Mouse (Mus musculus): Measurements from ENCODE around the gene Iqgap2. TPM values are rescaled to one million over a fixed set of nuclear protein-coding genes. Genes with fewer than 3 reads are reported as not detected.

Gene Iqgap2
- total and polyA plus RNA-seq, 3 experiments = 0.08 to 0.14 (median 0.11) TPM

DNA sequence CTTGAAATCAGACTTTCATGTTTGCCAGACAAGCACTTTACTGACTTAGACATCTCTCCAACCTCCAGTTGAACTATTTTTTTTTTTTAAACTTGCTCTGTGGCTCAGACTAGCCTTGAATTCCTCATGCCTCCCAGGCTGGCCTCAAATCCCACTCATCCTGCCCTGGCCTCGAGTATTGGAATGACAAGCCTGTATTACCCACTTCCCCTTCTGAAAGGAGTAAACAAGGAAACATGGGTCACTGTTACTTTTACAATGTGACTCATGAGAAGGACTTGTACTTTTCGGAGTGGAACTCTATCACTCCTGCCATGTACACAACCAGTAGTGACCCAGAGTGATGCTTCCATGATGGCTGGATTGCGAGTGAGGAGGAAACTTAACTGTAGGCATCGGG lies 3.6 kb downstream of the Iqgap2 start:
- no peaks in the 10 kb centered on the region for H3K36me3 ChIP-seq (replicated peaks in 1 of 2; ENCODE audit: control insufficient read depth in 1 of 2, insufficient read depth in 1 of 2, low read length in 1 of 2)
- no peak overlapping the region for H3K27ac ChIP-seq (ENCODE audit: insufficient read depth, low read depth)
- H3K4me3 ChIP-seq (replicated peaks in 1 of 3; ENCODE audit: low read depth in 2 of 3, low read length in 2 of 3, poor library complexity in 1 of 3) = no peak overlapping the region
- H3K4me2 ChIP-seq (ENCODE audit: insufficient read depth, low read depth, poor library complexity, severe bottlenecking) = no peak overlapping the region
- no peak overlapping the region for H3K9ac ChIP-seq (ENCODE audit: insufficient read depth, low read depth)
- in situ Hi-C loops (cut with MboI; ENCODE audit: low pct_ligation_motif_present, low pct_unique_long_range_greater_than_20kb, low sequenced_read_pairs) (no loop called here), dilution Hi-C loops (cut with MboI; ENCODE audit: extremely low pct_ligation_motif_present, extremely low pct_unique_long_range_greater_than_20kb, low sequenced_read_pairs) (no loop called here)
- H3K27me3 ChIP-seq (replicated peaks) = peaks cover 21% of the 10 kb centered on the region
- no peaks in the 10 kb centered on the region for H3K79me2 ChIP-seq (replicated peaks; ENCODE audit: control insufficient read depth, extremely low read depth, insufficient read depth, poor library complexity, severe bottlenecking)
- peaks cover 4 to 20% of the 10 kb centered on the region in 2 experiments; a peak in 3 of 4 replicates for H3K4me1 ChIP-seq (ENCODE audit: control insufficient read depth in 1 of 2, insufficient read depth in 2 of 2)
- no peaks in the 10 kb centered on the region for H3K9me3 ChIP-seq (replicated peaks; ENCODE audit: low read length)
- no peak for DNase-seq (ENCODE audit: extremely low read depth)
- no peak for TF ChIP-seq PAX5 (IDR thresholded peaks at IDR 0.05; ENCODE audit: low read length)
- no peak for TF ChIP-seq CTCF (conservative IDR thresholded peaks at IDR 0.05 in 1 of 2, IDR thresholded peaks at IDR 0.05 in 1 of 2; ENCODE audit: low read depth in 2 of 2, low read length in 2 of 2)
- no peak for TF ChIP-seq USF2 (conservative IDR thresholded peaks at IDR 0.05; ENCODE audit: low read depth, low read length)
- no peak for TF ChIP-seq KAT2A (IDR thresholded peaks at IDR 0.05; ENCODE audit: insufficient replicate concordance, low read length)
- no peak for TF ChIP-seq E2F4 (IDR thresholded peaks at IDR 0.05; ENCODE audit: insufficient replicate concordance, low read depth, low read length)
- TF ChIP-seq GABPA (IDR thresholded peaks at IDR 0.05; ENCODE audit: insufficient replicate concordance, low read depth, low read length) = no peak
- TF ChIP-seq MAZ (IDR thresholded peaks at IDR 0.05; ENCODE audit: low read depth, low read length) = no peak
- TF ChIP-seq POLR2A (IDR thresholded peaks at IDR 0.05; ENCODE audit: low read depth, low read length) = no peak
- TF ChIP-seq ZC3H11A (IDR thresholded peaks at IDR 0.05; ENCODE audit: low read depth, low read length) = no peak

DNA sequence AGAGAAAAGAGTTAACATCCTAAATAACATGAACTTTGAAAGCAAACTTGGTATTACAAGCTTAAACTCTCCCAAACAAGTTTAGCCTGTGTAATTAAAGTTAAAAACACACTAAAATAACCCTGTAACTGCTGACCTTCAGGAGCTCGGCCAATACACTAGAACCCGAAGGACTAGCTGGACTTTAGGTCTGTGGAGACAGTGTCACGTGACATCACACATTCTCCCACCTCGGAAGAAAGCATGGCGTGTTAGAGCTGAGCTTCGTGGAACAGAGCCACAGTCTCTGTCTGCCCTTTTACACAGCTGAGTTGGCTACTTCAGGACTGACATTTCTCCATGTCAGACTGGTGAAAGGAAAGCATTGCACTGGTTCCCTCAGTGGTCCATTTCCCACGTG lies 4.3 kb downstream of the Iqgap2 start:
- no peaks in the 10 kb centered on the region for H3K79me2 ChIP-seq (replicated peaks; ENCODE audit: control insufficient read depth, extremely low read depth, insufficient read depth, poor library complexity, severe bottlenecking)
- no peak overlapping the region for H3K4me3 ChIP-seq (replicated peaks in 1 of 3; ENCODE audit: low read depth in 2 of 3, low read length in 2 of 3, poor library complexity in 1 of 3)
- H3K36me3 ChIP-seq (replicated peaks in 1 of 2; ENCODE audit: control insufficient read depth in 1 of 2, insufficient read depth in 1 of 2, low read length in 1 of 2) = no peaks in the 10 kb centered on the region
- in situ Hi-C loops (cut with MboI; ENCODE audit: low pct_ligation_motif_present, low pct_unique_long_range_greater_than_20kb, low sequenced_read_pairs) = no loop called here
- H3K4me2 ChIP-seq (ENCODE audit: insufficient read depth, low read depth, poor library complexity, severe bottlenecking) = no peak overlapping the region
- peaks cover 18% of the 10 kb centered on the region for H3K27me3 ChIP-seq (replicated peaks)
- no peak overlapping the region for H3K27ac ChIP-seq (ENCODE audit: insufficient read depth, low read depth)
- TF ChIP-seq SIN3A (IDR thresholded peaks at IDR 0.05; ENCODE audit: low read length) (no peak), BHLHE40 (IDR thresholded peaks at IDR 0.05; ENCODE audit: low read depth, low read length) (peak; percentile 39; the same call in 1 of the 2 replicates), USF2 (conservative IDR thresholded peaks at IDR 0.05; ENCODE audit: low read depth, low read length) (peak; percentile 26; the same call in 1 of the 2 replicates), MEF2A (IDR thresholded peaks at IDR 0.05; ENCODE audit: borderline replicate concordance, low read depth, low read length) (no peak), USF1 (IDR thresholded peaks at IDR 0.05; ENCODE audit: low read depth, low read length) (peak; percentile 35; the same call in 1 of the 2 replicates)
- no peak for DNase-seq (ENCODE audit: extremely low read depth)
- no peak overlapping the region for H3K9ac ChIP-seq (ENCODE audit: insufficient read depth, low read depth)
- dilution Hi-C loops (cut with MboI; ENCODE audit: extremely low pct_ligation_motif_present, extremely low pct_unique_long_range_greater_than_20kb, low sequenced_read_pairs) = no loop called here
- H3K9me3 ChIP-seq (replicated peaks; ENCODE audit: low read length) = no peaks in the 10 kb centered on the region
- H3K4me1 ChIP-seq (ENCODE audit: control insufficient read depth in 1 of 2, insufficient read depth in 2 of 2) = peaks cover 4 to 14% of the 10 kb centered on the region in 2 experiments; a peak in 3 of 4 replicates

DNA sequence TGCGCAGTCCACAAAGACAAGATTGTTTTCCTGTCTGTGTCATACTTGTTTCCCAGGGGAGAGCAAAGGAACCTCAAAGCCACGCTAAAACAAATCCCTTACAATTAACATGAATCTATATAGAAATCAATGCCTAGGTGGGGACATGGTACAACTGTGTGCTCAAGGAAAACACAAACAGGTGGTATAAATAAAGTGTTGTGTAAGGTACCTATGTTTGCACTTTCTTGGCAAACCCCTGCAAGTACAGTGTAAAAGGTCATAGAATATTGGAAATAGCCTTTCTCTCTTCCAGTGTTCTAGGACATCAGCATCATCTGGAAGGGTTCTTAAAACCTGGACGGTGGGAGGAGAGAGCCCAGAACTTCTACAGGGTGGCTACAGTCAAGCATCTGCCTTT lies 7.3 kb downstream of the Iqgap2 start:
- no peak overlapping the region for H3K27ac ChIP-seq (ENCODE audit: insufficient read depth, low read depth)
- no peaks in the 10 kb centered on the region for H3K79me2 ChIP-seq (replicated peaks; ENCODE audit: control insufficient read depth, extremely low read depth, insufficient read depth, poor library complexity, severe bottlenecking)
- DNase-seq (ENCODE audit: extremely low read depth) = no peak
- H3K9ac ChIP-seq (ENCODE audit: insufficient read depth, low read depth) = no peak overlapping the region
- peaks cover 0 to 5% of the 10 kb centered on the region in 2 experiments; a peak in 2 of 4 replicates for H3K4me1 ChIP-seq (ENCODE audit: control insufficient read depth in 1 of 2, insufficient read depth in 2 of 2)
- dilution Hi-C loops (cut with MboI; ENCODE audit: extremely low pct_ligation_motif_present, extremely low pct_unique_long_range_greater_than_20kb, low sequenced_read_pairs) = no loop called here
- in situ Hi-C loops (cut with MboI; ENCODE audit: low pct_ligation_motif_present, low pct_unique_long_range_greater_than_20kb, low sequenced_read_pairs) = no loop called here
- peaks cover 2% of the 10 kb centered on the region for H3K27me3 ChIP-seq (replicated peaks)
- TF ChIP-seq RCOR1 (conservative IDR thresholded peaks at IDR 0.05; ENCODE audit: low read depth, low read length) = no peak
- no peak for TF ChIP-seq IRF4 (IDR thresholded peaks at IDR 0.05; ENCODE audit: low read depth, low read length)
- TF ChIP-seq CHD2 (IDR thresholded peaks at IDR 0.05; ENCODE audit: low read length) = no peak
- no peak for TF ChIP-seq MAZ (IDR thresholded peaks at IDR 0.05; ENCODE audit: low read depth, low read length)
- no peak for TF ChIP-seq RAD21 (IDR thresholded peaks at IDR 0.05; ENCODE audit: low read depth, low read length)
- no peak for TF ChIP-seq ZC3H11A (IDR thresholded peaks at IDR 0.05; ENCODE audit: low read depth, low read length)
- TF ChIP-seq JUND (conservative IDR thresholded peaks at IDR 0.05; ENCODE audit: low read depth, low read length) = no peak
- TF ChIP-seq TBP (conservative IDR thresholded peaks at IDR 0.05; ENCODE audit: low read depth, low read length) = no peak
- TF ChIP-seq E2F4 (IDR thresholded peaks at IDR 0.05; ENCODE audit: insufficient replicate concordance, low read depth, low read length) = no peak
- TF ChIP-seq HCFC1 (IDR thresholded peaks at IDR 0.05; ENCODE audit: low read depth, low read length) = no peak
- no peak for TF ChIP-seq UBTF (IDR thresholded peaks at IDR 0.05; ENCODE audit: low read depth, low read length)
- TF ChIP-seq MYC (IDR thresholded peaks at IDR 0.05; ENCODE audit: low read depth, low read length) = no peak
- TF ChIP-seq NELFE (IDR thresholded peaks at IDR 0.05; ENCODE audit: low read depth, low read length) = no peak
- TF ChIP-seq GABPA (IDR thresholded peaks at IDR 0.05; ENCODE audit: insufficient replicate concordance, low read depth, low read length) = no peak
- TF ChIP-seq SMC3 (IDR thresholded peaks at IDR 0.05; ENCODE audit: low read depth, low read length) = no peak
- no peak for TF ChIP-seq KAT2A (IDR thresholded peaks at IDR 0.05; ENCODE audit: insufficient replicate concordance, low read length)
- peak overlapping the region; percentile 89; the same call in 1 of the 2 replicates for H3K4me2 ChIP-seq (ENCODE audit: insufficient read depth, low read depth, poor library complexity, severe bottlenecking)
- no peak overlapping the region for H3K4me3 ChIP-seq (replicated peaks in 1 of 3; ENCODE audit: low read depth in 2 of 3, low read length in 2 of 3, poor library complexity in 1 of 3)
- no peaks in the 10 kb centered on the region for H3K9me3 ChIP-seq (replicated peaks; ENCODE audit: low read length)
- no peaks in the 10 kb centered on the region for H3K36me3 ChIP-seq (replicated peaks in 1 of 2; ENCODE audit: control insufficient read depth in 1 of 2, insufficient read depth in 1 of 2, low read length in 1 of 2)
